Mouse (Mus musculus): Measurements from ENCODE around the gene Gm49378.

Gene Gm49378

DNA sequence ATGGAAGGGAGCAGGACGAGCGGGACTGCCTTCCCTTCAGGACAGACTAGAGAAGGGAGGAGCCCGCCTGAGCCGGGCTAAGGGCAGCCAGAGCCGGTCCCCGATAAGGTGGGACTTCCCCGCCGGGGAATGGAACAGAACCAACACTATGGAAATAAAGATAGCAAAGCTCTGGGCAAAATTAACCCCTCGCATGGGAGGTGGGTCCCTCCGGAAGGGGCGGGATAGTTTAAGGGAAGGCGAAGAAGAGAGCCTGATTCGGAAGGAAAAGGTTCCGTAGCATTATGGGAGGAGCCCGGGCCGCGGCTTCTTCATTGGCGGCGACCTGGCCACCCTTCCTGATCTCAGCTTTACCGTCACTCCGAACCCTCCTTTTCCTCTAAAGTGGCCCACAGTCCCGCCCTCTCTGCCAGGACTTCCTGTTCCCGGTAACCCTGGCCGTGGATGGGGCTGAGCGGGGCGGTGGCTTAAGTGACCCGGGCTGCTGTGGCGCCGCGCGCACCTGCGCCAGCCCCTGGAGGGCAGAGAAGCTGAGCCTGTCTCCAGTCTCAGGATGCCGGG, 46.3 kb downstream of the Gm49378 start, which contains the start of gene Rnf31:
Gene Rnf31, plus strand, starts transcription at position 378 of the 561 bp plus-strand sequence.
- in situ Hi-C loops (cut with MboI, MseI) = no loop called here

DNA sequence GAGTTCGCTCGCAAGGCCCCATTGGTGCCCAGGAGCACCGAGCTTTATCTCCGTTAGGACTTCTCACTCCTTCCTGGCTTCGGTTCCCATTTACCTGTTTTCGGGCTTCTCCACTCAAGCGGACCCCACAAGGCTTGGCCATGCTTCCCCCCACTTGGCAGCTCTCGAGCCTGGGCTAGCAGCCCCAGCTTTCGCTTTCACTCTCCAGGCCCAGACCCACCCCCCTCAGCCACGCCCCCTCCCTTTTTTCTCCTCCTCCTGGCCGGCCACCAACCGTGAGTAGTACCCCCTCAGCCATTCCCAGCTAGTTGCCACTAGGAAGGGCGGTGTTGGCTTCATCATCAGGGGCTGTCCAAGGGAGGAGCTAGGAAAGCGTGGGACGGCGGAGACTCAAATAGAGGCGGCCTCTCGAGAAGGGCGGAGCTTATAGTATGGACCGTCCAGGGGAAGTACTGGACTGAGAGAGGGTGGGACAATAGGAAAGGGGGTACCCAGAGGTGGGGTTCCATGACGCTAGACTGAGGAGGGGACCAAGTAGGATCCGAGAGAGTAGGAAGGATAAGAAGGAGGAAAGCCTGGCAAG, 46.9 kb downstream of the Gm49378 start, which contains the start of gene Psme2:
Gene Psme2, minus strand, starts transcription at position 366 of the 583 bp plus-strand sequence.
- in situ Hi-C loops (cut with MboI, MseI) = no loop called here

GRCm38 (mm10) chr14:55589771-55590448, 47.8 kb downstream of the Gm49378 start:
- in situ Hi-C loops (cut with MboI, MseI) = no loop called here

DNA sequence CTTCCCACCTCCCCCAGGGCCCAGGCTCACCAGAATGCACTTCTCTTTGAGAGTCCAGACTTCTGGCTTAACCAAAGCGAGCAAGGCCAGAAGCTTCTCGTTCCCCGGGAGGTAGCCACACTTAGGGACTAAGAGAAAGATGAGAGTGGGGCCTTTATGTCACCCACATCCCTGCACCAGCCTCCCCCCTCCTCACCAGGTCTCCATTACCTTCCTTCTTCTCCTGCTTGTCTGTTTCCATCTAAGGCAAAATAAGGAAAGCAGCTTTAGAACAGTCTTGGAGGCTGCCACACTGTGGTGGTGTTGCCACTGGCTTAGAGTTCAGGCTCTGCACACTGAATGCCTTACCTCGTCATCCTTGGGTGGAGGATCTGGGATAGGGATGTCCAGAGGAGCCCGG, 48.4 kb downstream of the Gm49378 start:
- in situ Hi-C loops (cut with MboI, MseI) = no loop called here

GRCm38 (mm10) chr14:55586149-55586548, 51.5 kb downstream of the Gm49378 start:
- in situ Hi-C loops (cut with MboI, MseI) = no loop called here

- in situ Hi-C loops (cut with MboI, MseI) = no loop called here
Measured at GRCm38 (mm10) chr14:55585566-55585960, 52.1 kb downstream of the Gm49378 start.

- in situ Hi-C loops (cut with MboI, MseI) = no loop called here
Measured at GRCm38 (mm10) chr14:55584702-55585565, 52.8 kb downstream of the Gm49378 start, which contains the start of gene Emc9. Gene Emc9 (minus strand): TSS chr14:55585302.

GRCm38 (mm10) chr14:55584303-55584701, 53.4 kb downstream of the Gm49378 start:
- in situ Hi-C loops (cut with MboI, MseI) = no loop called here

GRCm38 (mm10) chr14:55581981-55582681, 55.6 kb downstream of the Gm49378 start:
- in situ Hi-C loops (cut with MboI, MseI) = no loop called here

GRCm38 (mm10) chr14:55580731-55581130, 57.0 kb downstream of the Gm49378 start:
- in situ Hi-C loops (cut with MboI, MseI) = no loop called here

- in situ Hi-C loops (cut with MboI, MseI) = no loop called here
Measured at GRCm38 (mm10) chr14:55579511-55580496, 57.9 kb downstream of the Gm49378 start.
